Mouse (Mus musculus) hematopoietic stem cell, adult 5-6 weeks (primary cell): ENCODE data around the gene Klri1. TPM values are rescaled to one million over a fixed set of nuclear protein-coding genes. Genes with fewer than 3 reads are reported as not detected.
"Not testable (repeated sequence)": the region's sequence is repeated elsewhere in the genome, so short reads cannot be mapped to it uniquely, and the experiment has no call there.

Experiments used
- ATAC-seq, 2 experiments: fragments of 125-278 bp in 1 of 2; replicated peaks in 1 of 2; 2 replicates each; pipeline ENCODE4 v1.8.0; 2016 to 2017; ENCODE audit warnings: inconsistent platforms in 2 of 2, mild to moderate bottlenecking in 2 of 2, moderate number of reproducible peaks in 2 of 2, low read depth in 1 of 2, moderate TSS enrichment in 1 of 2; ENCODE audit not compliant: low FRiP score in 2 of 2, poor library complexity in 2 of 2, severe bottlenecking in 2 of 2, insufficient read depth in 1 of 2, low TSS enrichment in 1 of 2
- total RNA-seq: library from RNA; stranded (forward); fragments of 172-1452, 232-1000 nt; gene quantifications from 2 replicates; pipeline ENCODE4 v1.2.3, GENCODE M21; 2017

The Klri1 gene
- not detected in 2 replicates for total RNA-seq

GRCm38 (mm10) chr6:129717032-129717431 is at the start of gene Klri1:
TSS of gene Klri1 (minus strand) at chr6:129717132.
- no peak for ATAC-seq

- peak; percentile 29 to 35; a peak in 3 of 4 replicates for ATAC-seq
Observed at GRCm38 (mm10) chr6:129747654-129748032, 30.7 kb upstream of the Klri1 start.

GRCm38 (mm10) chr6:129747016-129747653 is 30.2 kb upstream of the Klri1 start:
- ATAC-seq, result peak; percentile 100

GRCm38 (mm10) chr6:129746151-129746550 is 29.2 kb upstream of the Klri1 start:
- no peak for ATAC-seq

GRCm38 (mm10) chr6:129740069-129740721 is 23.3 kb upstream of the Klri1 start, which contains the start of gene Klri2:
TSS of gene Klri2 (minus strand) at chr6:129740484.
- ATAC-seq, result peak; percentile 51 to 62; a peak in 3 of 4 replicates

GRCm38 (mm10) chr6:129736414-129736813 is 19.5 kb upstream of the Klri1 start:
- ATAC-seq, result no peak

GRCm38 (mm10) chr6:129727237-129727636 is 10.3 kb upstream of the Klri1 start:
- no peak for ATAC-seq

- no peak for ATAC-seq
Observed at GRCm38 (mm10) chr6:129721390-129721789, 4.5 kb upstream of the Klri1 start.

GRCm38 (mm10) chr6:129720487-129720886 is 3.6 kb upstream of the Klri1 start:
- no peak for ATAC-seq

- peak; percentile 85 to 96 for ATAC-seq
Observed at GRCm38 (mm10) chr6:129713566-129713965, 3.4 kb downstream of the Klri1 start.

- not testable (repeated sequence) for ATAC-seq
Observed at GRCm38 (mm10) chr6:129691436-129691835, 25.5 kb downstream of the Klri1 start.

- peak in 1 of 2 experiments; percentile 60; a peak in 1 of 4 replicates for ATAC-seq
Observed at GRCm38 (mm10) chr6:129680379-129680778, 36.6 kb downstream of the Klri1 start.

- ATAC-seq, result no peak
Observed at GRCm38 (mm10) chr6:129678873-129679272, 38.1 kb downstream of the Klri1 start, which contains the start of gene Klrc1. TSS of gene Klrc1 (minus strand) at chr6:129678973.

GRCm38 (mm10) chr6:129661301-129661700 is 55.6 kb downstream of the Klri1 start:
- not testable (repeated sequence) for ATAC-seq

- ATAC-seq, result not testable (repeated sequence)
Observed at GRCm38 (mm10) chr6:129660589-129660988, 56.3 kb downstream of the Klri1 start, which contains the start of gene Klrc2. TSS of gene Klrc2 (minus strand) at chr6:129660689.
